Mouse (Mus musculus) forebrain, embryonic 15.5 days (tissue): ENCODE data around the gene Fdps. TPM values are rescaled to one million over a fixed set of nuclear protein-coding genes. Genes with fewer than 3 reads are reported as not detected.

Experiments
- ATAC-seq: fragments of 200-750 bp; cut with Nextera tagmentation; replicated peaks from 2 replicates; pipeline ENCODE4 v1.8.0; 2017; ENCODE audit warnings: mild to moderate bottlenecking, moderate TSS enrichment, moderate library complexity
- H3K27ac ChIP-seq: fragments of 300-500 bp; sonication (generic); replicated peaks from 2 replicates; pipeline ENCODE4 v1.5.1; 2015; ENCODE audit warnings: mild to moderate bottlenecking, inconsistent platforms
- H3K27me3 ChIP-seq: fragments of 300-500 bp; sonication (generic); 2 replicates; pipeline ENCODE4 v1.6.1; 2015; ENCODE audit warnings: inconsistent platforms
- H3K36me3 ChIP-seq: fragments of 300-500 bp; sonication (generic); 2 replicates; pipeline ENCODE4 v1.6.1; 2015; ENCODE audit warnings: mild to moderate bottlenecking, inconsistent platforms
- H3K4me1 ChIP-seq: fragments of 300-500 bp; sonication (generic); 2 replicates; pipeline ENCODE4 v1.6.1; 2015; ENCODE audit warnings: inconsistent platforms
- H3K4me2 ChIP-seq: fragments of 300-500 bp; sonication (generic); replicated peaks from 2 replicates; pipeline ENCODE4 v1.6.1; 2015; ENCODE audit warnings: mild to moderate bottlenecking, inconsistent platforms
- H3K4me3 ChIP-seq: fragments of 300-500 bp; sonication (generic); 2 replicates; pipeline ENCODE4 v1.5.1; 2015; ENCODE audit warnings: mild to moderate bottlenecking, inconsistent platforms
- H3K9ac ChIP-seq: fragments of 300-500 bp; sonication (generic); replicated peaks from 2 replicates; pipeline ENCODE4 v1.6.1; 2015; ENCODE audit warnings: mild to moderate bottlenecking, inconsistent platforms
- H3K9me3 ChIP-seq: fragments of 300-500 bp; sonication (generic); 2 replicates; pipeline ENCODE4 v1.6.1; 2016; ENCODE audit warnings: inconsistent platforms
- WGBS: fragments of 180-500 bp; shearing (Covaris S2); methylation state at CpG from one replicate; pipeline ENCODE4 v1.1.7; 2015; ENCODE audit warnings: mixed read lengths; 5-methylcytosine and 5-hydroxymethylcytosine counted together
- polyA plus RNA-seq: library from polyadenylated mRNA; unstranded; fragments of >200 nt; fragmentation: Nextera tagmentation; extraction: Ambion mirVana; gene quantifications from 2 replicates; pipeline ENCODE4 v1.2.1, GENCODE M21; 2015

Fdps gene
- polyA plus RNA-seq, 1 experiment from 2014 or later, result 364 TPM

DNA sequence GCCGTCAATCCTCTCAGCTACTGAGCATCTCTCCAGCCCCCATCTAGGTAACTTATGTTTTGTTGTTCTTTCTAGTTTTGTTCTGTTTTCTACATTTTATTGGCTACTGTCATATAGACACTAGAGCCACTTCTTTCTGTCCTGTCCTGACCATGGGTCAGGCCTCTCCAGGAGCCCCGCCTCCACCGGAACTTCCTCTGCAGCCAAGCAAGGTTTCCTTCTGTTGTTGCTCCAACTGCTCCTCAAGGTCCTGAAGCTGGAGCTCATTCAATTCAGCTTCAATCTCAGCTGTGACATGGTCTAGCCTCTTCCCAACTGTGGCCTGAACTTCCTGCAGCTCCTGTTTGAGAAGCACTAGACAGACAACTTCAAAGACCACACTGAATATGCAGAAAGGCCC is 28.1 kb upstream of the Fdps start:
- H3K4me2 ChIP-seq, result no peak overlapping the region
- WGBS, result 88% methylated on average over 3 of the region's 3 CpGs
- ATAC-seq, result no peak

DNA sequence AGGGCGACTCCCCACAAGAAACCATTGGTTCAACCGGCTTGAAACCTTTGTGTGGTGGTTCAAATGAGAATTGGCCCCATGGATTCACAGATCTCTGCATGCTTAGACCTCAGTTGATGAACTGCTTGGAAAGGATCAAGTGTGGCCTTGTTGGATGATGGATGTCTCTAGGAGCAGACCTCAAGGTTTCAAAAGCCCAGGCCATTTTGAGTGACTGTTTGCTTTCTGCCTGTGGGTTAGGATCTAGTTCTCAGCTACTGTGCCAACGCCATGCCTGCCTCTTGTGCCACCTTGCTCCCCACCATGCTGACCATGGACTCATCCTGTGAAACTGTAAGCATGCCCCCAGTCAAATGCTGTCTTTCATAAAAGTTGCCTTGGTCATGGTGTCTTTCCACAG is 24.2 kb upstream of the Fdps start:
- Histone ChIP-seq H3K4me2 (no peak overlapping the region), H3K36me3 (no peaks in the 10 kb centered on the region), H3K9me3 (no peaks in the 10 kb centered on the region), H3K27me3 (no peaks in the 10 kb centered on the region), H3K27ac (no peak overlapping the region), H3K4me3 (no peak overlapping the region), H3K4me1 (no peaks in the 10 kb centered on the region), H3K9ac (no peak overlapping the region)
- no peak for ATAC-seq
- 93% methylated on average over 3 of the region's 3 CpGs for WGBS

More for the DNA sequence above, 28.1 kb upstream of the Fdps start:
- Histone ChIP-seq H3K9ac (no peak overlapping the region), H3K4me1 (peaks cover 6% of the 10 kb centered on the region; the same call in 1 of the 2 replicates), H3K9me3 (no peaks in the 10 kb centered on the region), H3K36me3 (no peaks in the 10 kb centered on the region), H3K27ac (no peak overlapping the region), H3K27me3 (no peaks in the 10 kb centered on the region), H3K4me3 (no peak overlapping the region)

DNA sequence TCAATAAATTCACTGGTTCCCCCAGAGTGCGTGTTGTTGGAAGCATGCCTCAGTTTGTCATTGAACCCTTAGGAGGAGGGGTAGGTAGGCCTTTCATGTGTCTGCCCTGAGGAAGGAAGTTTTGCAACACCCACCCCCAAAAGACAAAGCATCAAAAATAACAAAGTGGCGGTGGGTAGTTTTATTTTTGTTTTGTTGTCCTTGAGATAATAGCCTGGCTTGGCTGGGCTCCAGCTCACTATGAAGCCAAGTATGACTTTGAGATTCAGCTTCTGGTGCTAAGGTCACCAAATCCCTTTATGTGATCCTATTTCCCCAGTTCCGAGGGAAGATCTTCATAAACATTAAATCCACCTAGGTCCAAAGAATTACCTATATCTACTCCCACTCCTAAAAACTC is 22.5 kb upstream of the Fdps start:
- H3K27me3 ChIP-seq, result no peaks in the 10 kb centered on the region
- no peak for ATAC-seq
- H3K36me3 ChIP-seq, result no peaks in the 10 kb centered on the region
- no peak overlapping the region for H3K4me2 ChIP-seq
- no peaks in the 10 kb centered on the region for H3K4me1 ChIP-seq
- H3K9ac ChIP-seq, result no peak overlapping the region
- H3K9me3 ChIP-seq, result no peaks in the 10 kb centered on the region
- WGBS, result 86% methylated on average over 3 of the region's 3 CpGs
- H3K27ac ChIP-seq, result no peak overlapping the region
- no peak overlapping the region for H3K4me3 ChIP-seq

DNA sequence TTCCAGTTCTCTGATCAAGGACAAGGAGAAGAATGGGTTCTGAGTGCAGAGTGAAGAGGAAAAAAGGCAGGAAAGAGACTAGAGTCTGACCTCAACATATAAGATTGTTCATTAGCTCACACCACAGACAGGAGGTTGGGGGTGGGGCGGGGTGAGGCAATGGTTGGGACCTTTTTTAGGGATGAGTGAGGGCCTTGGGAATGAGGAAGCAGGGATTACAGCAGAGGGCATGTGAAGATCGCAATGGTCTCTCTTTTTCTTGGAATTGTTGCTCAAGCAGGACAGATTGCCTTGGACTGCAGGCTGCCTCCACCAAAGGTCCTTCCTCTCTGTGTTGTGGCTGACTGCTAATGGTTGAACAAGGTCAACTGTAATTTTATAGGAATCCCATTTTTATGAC is 21.6 kb upstream of the Fdps start:
- no peak overlapping the region for H3K4me2 ChIP-seq
- no peaks in the 10 kb centered on the region for H3K9me3 ChIP-seq
- no peaks in the 10 kb centered on the region for H3K36me3 ChIP-seq
- ATAC-seq, result no peak
- H3K9ac ChIP-seq, result no peak overlapping the region
- no peaks in the 10 kb centered on the region for H3K27me3 ChIP-seq
- no peak overlapping the region for H3K4me3 ChIP-seq
- no peak overlapping the region for H3K27ac ChIP-seq
- 89% methylated on average over 2 of the region's 2 CpGs for WGBS
- no peaks in the 10 kb centered on the region for H3K4me1 ChIP-seq

DNA sequence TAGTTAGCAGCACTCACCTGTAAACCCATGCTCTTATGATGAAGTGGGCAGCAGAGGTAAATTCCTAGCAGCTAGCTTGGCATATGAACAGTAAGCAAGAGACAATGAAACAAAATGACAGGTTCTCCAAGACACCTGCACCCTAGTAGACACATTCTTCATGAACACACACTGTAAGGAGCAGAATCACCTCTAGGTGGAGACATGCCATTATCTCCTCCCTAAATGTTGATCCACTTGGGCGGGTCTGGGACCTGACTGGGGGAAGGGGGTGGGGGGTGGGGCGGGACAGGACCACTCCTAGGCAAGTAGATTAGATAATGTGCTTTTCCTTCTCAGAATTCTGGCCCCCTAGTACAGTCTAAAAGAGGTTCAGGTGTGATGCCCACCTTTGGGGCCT is 13.8 kb upstream of the Fdps start:
- no peak for ATAC-seq

DNA sequence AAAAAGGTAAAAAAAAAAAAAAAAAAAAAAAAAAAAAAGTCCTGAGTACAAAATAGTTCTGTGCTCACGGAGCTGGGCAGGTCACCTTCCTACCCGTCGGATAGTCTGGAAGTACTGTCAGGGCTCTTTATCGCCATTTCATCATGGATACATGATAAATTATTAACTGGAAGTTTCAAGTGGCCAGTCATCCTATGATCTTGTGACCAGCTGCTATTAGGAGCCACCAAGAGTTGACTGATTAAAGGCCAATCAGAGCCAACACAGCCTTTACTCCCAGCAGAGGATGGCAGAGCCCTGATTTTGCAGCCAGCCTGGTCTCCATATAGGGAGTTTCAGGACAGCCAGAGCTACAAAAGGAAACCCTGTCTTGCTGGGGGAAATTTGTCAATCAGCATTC is 11.3 kb upstream of the Fdps start:
- WGBS, result 88% methylated on average over 4 of the region's 4 CpGs
- H3K36me3 ChIP-seq, result no peaks in the 10 kb centered on the region
- no peak for ATAC-seq
- no peak overlapping the region for H3K27ac ChIP-seq
- no peak overlapping the region for H3K9ac ChIP-seq
- H3K4me1 ChIP-seq, result no peaks in the 10 kb centered on the region
- no peaks in the 10 kb centered on the region for H3K9me3 ChIP-seq
- no peaks in the 10 kb centered on the region for H3K27me3 ChIP-seq
- H3K4me3 ChIP-seq, result no peak overlapping the region
- H3K4me2 ChIP-seq, result no peak overlapping the region

More for the DNA sequence above, 13.8 kb upstream of the Fdps start:
- no peaks in the 10 kb centered on the region for H3K27me3 ChIP-seq
- H3K4me2 ChIP-seq, result no peak overlapping the region
- H3K36me3 ChIP-seq, result no peaks in the 10 kb centered on the region
- H3K4me1 ChIP-seq, result no peaks in the 10 kb centered on the region
- no peak overlapping the region for H3K4me3 ChIP-seq
- H3K27ac ChIP-seq, result no peak overlapping the region
- WGBS, result 8% methylated on average over 2 of the region's 2 CpGs
- no peaks in the 10 kb centered on the region for H3K9me3 ChIP-seq
- H3K9ac ChIP-seq, result no peak overlapping the region

DNA sequence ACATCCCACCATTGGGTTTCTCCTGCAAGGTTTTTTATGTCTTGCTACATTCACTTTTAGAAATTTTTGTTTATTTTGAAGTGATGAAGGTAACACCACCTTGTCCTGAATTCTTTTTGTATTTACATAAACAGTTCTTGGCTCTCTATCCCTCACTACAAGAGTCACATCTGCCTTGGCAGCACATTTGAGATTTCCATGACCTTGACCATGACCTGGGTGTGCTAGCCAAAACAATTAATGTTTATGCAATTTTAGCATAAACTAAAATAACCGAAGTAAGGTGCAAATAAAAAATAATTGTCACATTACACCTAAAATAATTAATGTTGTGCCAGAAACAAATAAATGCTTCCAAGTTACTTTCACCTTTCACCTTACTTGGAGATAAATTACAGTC is 6.4 kb upstream of the Fdps start:
- Histone ChIP-seq H3K9ac (no peak overlapping the region), H3K27ac (no peak overlapping the region), H3K9me3 (no peaks in the 10 kb centered on the region), H3K36me3 (no peaks in the 10 kb centered on the region), H3K4me2 (no peak overlapping the region), H3K27me3 (no peaks in the 10 kb centered on the region), H3K4me3 (no peak overlapping the region), H3K4me1 (no peaks in the 10 kb centered on the region)
- 77% methylated on average over 1 of the region's 1 CpGs for WGBS
- ATAC-seq, result no peak

DNA sequence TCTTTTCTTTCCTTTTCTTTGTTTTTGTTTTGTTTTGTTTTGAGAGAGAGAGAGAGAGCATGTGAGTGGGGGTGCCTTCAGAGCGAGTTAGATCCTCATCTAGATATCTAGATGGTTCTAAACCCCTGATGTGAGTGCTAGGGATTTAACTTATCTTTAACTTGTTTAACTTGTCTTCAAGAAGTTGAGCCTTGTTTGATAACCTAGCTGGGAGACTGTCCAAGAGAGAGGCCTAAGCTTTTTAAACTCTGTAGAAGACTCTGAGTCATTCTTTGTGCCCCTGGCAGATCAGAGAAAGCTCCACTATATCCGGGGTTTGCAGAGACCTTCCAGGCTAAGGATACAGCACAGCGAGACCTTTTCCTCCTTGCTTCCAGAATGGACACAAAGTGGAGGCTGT is 5.8 kb upstream of the Fdps start:
- Histone ChIP-seq H3K4me2 (no peak overlapping the region), H3K36me3 (no peaks in the 10 kb centered on the region), H3K9ac (no peak overlapping the region), H3K27me3 (no peaks in the 10 kb centered on the region), H3K4me1 (peaks cover under 1% of the 10 kb centered on the region; the same call in 1 of the 2 replicates), H3K27ac (no peak overlapping the region), H3K9me3 (no peaks in the 10 kb centered on the region), H3K4me3 (no peak overlapping the region)
- 62% methylated on average over 3 of the region's 3 CpGs for WGBS
- ATAC-seq, result no peak

DNA sequence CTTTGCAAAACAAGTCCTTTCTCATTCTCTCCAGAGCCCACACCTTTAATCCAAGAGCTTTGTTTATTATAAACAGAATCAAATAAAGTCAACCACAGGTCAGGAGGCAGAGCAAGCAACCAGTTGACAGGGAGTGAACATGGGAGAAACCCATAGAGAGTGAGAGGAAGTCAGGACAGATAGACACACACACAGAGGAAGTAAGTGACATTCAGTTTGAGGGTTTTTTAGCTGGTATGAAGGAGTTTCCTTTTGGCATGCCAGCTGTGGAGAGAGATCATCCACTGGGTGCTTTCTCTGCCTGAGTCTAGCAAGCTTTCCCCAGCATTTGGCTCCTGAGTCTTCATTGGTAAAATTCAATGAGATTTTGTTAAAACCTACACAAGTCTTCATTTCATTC is 5.1 kb upstream of the Fdps start:
- Histone ChIP-seq H3K4me3 (no peak overlapping the region), H3K27me3 (no peaks in the 10 kb centered on the region), H3K9me3 (no peaks in the 10 kb centered on the region), H3K36me3 (no peaks in the 10 kb centered on the region), H3K4me1 (peaks cover 5% of the 10 kb centered on the region), H3K27ac (no peak overlapping the region), H3K9ac (no peak overlapping the region), H3K4me2 (no peak overlapping the region)
- no peak for ATAC-seq

DNA sequence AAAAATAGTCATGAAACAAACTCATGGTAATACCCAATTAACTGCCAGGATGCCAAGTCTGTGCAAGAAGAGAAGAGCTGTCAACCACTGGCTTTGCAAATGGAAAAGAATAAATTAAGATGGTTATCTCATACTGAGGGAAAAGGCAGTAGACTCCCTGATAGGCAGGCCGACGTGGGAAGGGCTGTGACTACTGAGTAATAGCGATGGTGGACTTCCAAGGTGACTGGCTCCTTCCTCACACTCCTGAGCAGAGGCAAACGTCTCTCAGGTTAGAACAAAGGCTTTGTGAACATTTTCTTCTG is 1.5 kb upstream of the Fdps start:
- 78% methylated on average over 4 of the region's 4 CpGs for WGBS

DNA sequence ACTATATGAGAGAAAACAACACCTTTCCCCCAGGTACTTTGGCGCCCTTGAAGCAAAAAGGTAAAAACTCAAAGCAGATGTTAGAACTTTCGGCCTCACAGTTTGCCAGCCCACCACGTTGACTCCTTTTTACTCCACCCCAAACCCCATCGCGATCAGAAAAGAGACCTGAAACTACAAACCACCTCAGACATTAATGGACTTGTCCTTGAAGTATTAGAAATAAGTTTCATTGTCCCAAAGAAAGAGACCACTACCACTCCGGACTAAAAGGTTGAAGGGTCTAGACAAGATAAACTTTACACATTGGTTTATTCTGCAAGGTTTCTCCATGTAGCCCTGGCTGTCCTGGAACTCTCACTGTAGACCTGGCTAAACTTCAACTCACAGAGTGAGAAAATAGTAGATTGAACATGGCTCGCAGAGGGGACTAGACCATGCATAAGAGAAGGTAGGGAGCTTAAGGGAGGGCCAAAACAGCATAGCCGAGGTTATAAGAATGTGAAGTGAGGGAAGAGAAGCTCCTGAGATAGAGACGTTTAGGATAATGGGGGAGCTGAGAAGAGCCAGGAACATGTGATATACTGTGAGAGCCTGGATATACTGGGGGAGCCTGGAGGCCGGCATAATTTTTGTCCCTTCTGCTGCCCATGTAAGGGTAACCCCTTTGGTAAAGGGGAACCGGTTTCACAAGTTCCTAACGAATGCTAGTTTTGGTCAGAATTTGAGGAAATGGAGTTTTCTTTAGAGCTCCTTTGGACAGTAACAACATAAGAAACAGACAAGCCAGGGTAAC is 934 bp upstream of the Fdps start:
- H3K9ac ChIP-seq, result no peak overlapping the region
- peaks cover 13% of the 10 kb centered on the region for H3K36me3 ChIP-seq
- peak overlapping the region; percentile 79 for H3K4me3 ChIP-seq
- H3K27ac ChIP-seq, result peak overlapping the region; percentile 87
- H3K4me1 ChIP-seq, result peaks cover 30% of the 10 kb centered on the region
- H3K9me3 ChIP-seq, result no peaks in the 10 kb centered on the region
- WGBS, result 67% methylated on average over 12 of the region's 12 CpGs
- no peaks in the 10 kb centered on the region for H3K27me3 ChIP-seq
- peak overlapping the region; percentile 80 for H3K4me2 ChIP-seq
- ATAC-seq, result no peak

More for the DNA sequence above, 1.5 kb upstream of the Fdps start:
- Histone ChIP-seq H3K9ac (no peak overlapping the region), H3K4me3 (no peak overlapping the region), H3K27me3 (no peaks in the 10 kb centered on the region), H3K4me2 (no peak overlapping the region), H3K27ac (no peak overlapping the region), H3K9me3 (no peaks in the 10 kb centered on the region), H3K4me1 (peaks cover 30% of the 10 kb centered on the region), H3K36me3 (peaks cover 11% of the 10 kb centered on the region)
- ATAC-seq, result no peak

DNA sequence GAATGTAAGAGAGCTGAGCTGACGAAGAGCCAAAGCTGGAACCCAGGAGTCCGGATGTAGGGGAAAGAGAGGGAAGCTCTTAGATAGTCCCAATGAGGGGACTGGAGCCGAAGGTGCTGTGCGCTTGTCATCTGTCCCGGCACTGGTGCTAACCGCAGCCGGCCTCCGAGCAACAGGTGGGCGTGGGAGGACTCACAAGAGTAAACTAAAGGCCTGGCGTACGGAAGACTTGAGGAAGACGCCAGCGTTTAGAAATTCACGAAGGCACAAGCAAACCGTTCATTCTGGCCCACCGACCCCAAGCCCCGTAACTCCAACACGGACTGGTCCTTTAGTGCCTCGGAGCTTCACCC is 324 bp downstream of the Fdps start:
- Histone ChIP-seq H3K4me1 (peaks cover 30% of the 10 kb centered on the region), H3K27ac (peak overlapping the region; percentile 80), H3K27me3 (no peaks in the 10 kb centered on the region), H3K36me3 (peaks cover 25% of the 10 kb centered on the region), H3K4me3 (peak overlapping the region; percentile 79), H3K9ac (peak overlapping the region; percentile 63), H3K4me2 (peak overlapping the region; percentile 80), H3K9me3 (no peaks in the 10 kb centered on the region)
- ATAC-seq, result no peak; the same call in 1 of the 2 replicates
- under 1% methylated on average over 19 of the region's 19 CpGs for WGBS

DNA sequence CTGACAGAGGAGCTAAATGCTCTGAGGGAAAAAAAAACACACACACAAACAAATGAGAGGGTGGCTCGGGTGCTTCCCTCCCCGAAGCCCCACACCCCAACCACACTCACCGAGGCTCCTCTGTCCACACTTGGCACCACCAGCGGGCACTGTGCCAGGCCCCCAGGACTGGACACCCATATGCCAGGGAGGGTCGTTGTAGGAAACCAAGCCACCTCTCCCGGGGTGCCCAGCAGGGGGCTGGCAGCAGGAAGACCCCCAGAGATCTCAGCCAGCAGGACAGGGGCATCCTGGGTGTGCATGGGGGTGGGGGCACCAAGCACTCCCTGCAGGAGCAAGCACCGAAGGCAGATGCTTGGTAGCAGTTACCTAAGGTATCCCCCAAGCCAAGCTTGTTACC is 948 bp downstream of the Fdps start, which contains the start of gene Gm43738:
Gene Gm43738, minus strand, starts transcription at position 289 of the 400 bp plus-strand sequence.
- H3K9ac ChIP-seq, result peak within 1 kb of the TSS; percentile 63
- H3K27ac ChIP-seq, result peak within 1 kb of the TSS; percentile 87
- H3K4me1 ChIP-seq, result peaks cover 30% of the 10 kb centered on the region
- H3K4me2 ChIP-seq, result peak within 1 kb of the TSS; percentile 80
- ATAC-seq, result no peak
- H3K9me3 ChIP-seq, result no peaks in the 10 kb centered on the region
- peak within 1 kb of the TSS; percentile 79 for H3K4me3 ChIP-seq
- peaks cover 32% of the 10 kb centered on the region for H3K36me3 ChIP-seq
- WGBS, result 25% methylated on average over 7 of the region's 7 CpGs
- no peaks in the 10 kb centered on the region for H3K27me3 ChIP-seq
